Mouse (Mus musculus) forebrain, embryonic 10.5 days (tissue): ENCODE measurements at regions not wholly inside any gene's neighbourhood (a gene's known extent, or its start where the extent isn't known, plus 50 kb on each side); places are given as distances from the start of the nearest gene placed in this dataset.

ENCODE experiments used
- DNase-seq: peaks from one replicate; pipeline ENCODE4 v3.0.0-alpha.2; 2017; ENCODE audit warnings: low spot score; ENCODE audit errors: extremely low spot score
- H3K27ac ChIP-seq: fragments of 300-500 bp; sonication (generic); 2 replicates; pipeline ENCODE4 v1.5.1; 2016; ENCODE audit warnings: mild to moderate bottlenecking
- H3K27me3 ChIP-seq: fragments of 300-500 bp; sonication (generic); 2 replicates; pipeline ENCODE4 v1.6.1; 2016; ENCODE audit warnings: mild to moderate bottlenecking; ENCODE audit not compliant: poor library complexity, severe bottlenecking
- H3K36me3 ChIP-seq: fragments of 300-500 bp; sonication (generic); replicated peaks from 2 replicates; pipeline ENCODE4 v1.6.1; 2016; ENCODE audit warnings: mild to moderate bottlenecking, moderate library complexity
- H3K4me1 ChIP-seq: fragments of 300-500 bp; sonication (generic); 2 replicates; pipeline ENCODE4 v1.6.1; 2016
- H3K4me3 ChIP-seq: fragments of 300-500 bp; sonication (generic); 2 replicates; pipeline ENCODE4 v1.5.1; 2016; ENCODE audit warnings: mild to moderate bottlenecking, moderate library complexity
- H3K9me3 ChIP-seq: fragments of 300-500 bp; sonication (generic); 2 replicates; pipeline ENCODE4 v1.6.1; 2016; ENCODE audit warnings: mild to moderate bottlenecking, moderate library complexity
- WGBS: fragments of 180-500 bp; shearing (Covaris S2); methylation state at CpG from one replicate; pipeline ENCODE4 v1.1.7; 2016; 5-methylcytosine and 5-hydroxymethylcytosine counted together

DNA sequence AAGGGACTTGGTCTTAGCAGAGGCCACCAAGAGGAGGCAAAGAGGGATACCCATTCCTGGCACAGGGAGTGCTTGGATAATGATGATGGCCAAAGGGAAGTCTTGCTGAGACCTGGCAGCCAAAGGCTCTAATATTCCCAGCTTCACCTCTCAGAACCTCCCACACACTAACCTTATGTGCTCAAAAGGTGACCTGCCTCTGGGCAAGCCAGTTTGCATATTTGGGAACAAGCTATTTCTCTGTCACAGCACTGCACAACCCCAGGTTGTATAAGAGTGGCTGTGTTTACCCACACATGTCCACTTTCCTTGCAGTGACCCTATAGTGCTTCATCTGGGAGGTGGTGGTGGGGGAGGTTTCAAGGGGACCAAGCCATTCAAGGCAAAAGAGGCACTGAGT is 76.9 kb upstream of the Plekhg1 start:
- H3K36me3 ChIP-seq = no peaks in the 10 kb centered on the region

DNA sequence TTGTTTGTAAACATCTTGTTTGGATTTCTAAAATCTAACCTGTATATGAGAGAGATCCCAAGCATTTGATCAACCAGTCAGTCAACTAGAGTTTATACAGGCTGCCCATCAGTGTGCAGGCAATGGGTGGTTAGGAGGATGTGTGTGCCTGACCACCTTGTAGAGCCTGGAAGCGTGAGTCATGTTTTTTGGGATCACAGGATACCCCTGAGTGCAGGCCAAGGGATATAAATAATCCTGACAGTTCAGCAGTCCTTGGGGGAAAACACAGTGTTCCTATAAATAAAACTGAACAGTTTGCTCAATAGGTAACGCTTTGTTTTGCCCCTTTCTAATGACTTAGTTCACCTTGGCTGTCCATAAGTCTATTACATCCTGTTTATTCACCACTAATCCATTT is 55.7 kb upstream of the Plekhg1 start:
- H3K4me3 ChIP-seq = no peak overlapping the region
- DNase-seq = no peak
- H3K36me3 ChIP-seq = no peaks in the 10 kb centered on the region
- no peaks in the 10 kb centered on the region for H3K4me1 ChIP-seq
- 89% methylated on average over 2 of the region's 2 CpGs for WGBS
- H3K27me3 ChIP-seq = no peaks in the 10 kb centered on the region
- no peak overlapping the region for H3K27ac ChIP-seq
- H3K9me3 ChIP-seq = no peaks in the 10 kb centered on the region

More for the DNA sequence above, 76.9 kb upstream of the Plekhg1 start:
- DNase-seq = no peak
- no peak overlapping the region for H3K27ac ChIP-seq
- H3K27me3 ChIP-seq = no peaks in the 10 kb centered on the region
- H3K4me1 ChIP-seq = no peaks in the 10 kb centered on the region
- H3K4me3 ChIP-seq = no peak overlapping the region
- H3K9me3 ChIP-seq = no peaks in the 10 kb centered on the region
